Mouse (Mus musculus) bone marrow macrophage, adult 2 months (primary cell): Measurements from ENCODE around the gene Bcl2.

Experiments
- CTCF ChIP-seq: IDR thresholded peaks from 2 replicates; pipeline ENCODE4 v1.5.1; 2012; ENCODE audit warnings: low read depth, mild to moderate bottlenecking, low read length, moderate library complexity
- POLR2A ChIP-seq: IDR thresholded peaks from 2 replicates; pipeline ENCODE4 v1.6.1; 2012; ENCODE audit warnings: mild to moderate bottlenecking, low read depth, low read length, borderline replicate concordance

GRCm38 (mm10) chr1:106637705-106638104 is 76.4 kb downstream of the Bcl2 start:
- TF ChIP-seq CTCF (no peak), POLR2A (no peak)
